Mouse (Mus musculus) midbrain, embryonic 12.5 days (tissue): ENCODE measurements at regions not wholly inside any gene's neighbourhood (a gene's known extent, or its start where the extent isn't known, plus 50 kb on each side); places are given as distances from the start of the nearest gene placed in this dataset.

Source experiments
- ATAC-seq: fragments of 200-750 bp; cut with Nextera tagmentation; 2 replicates; pipeline ENCODE4 v1.8.0; 2017; ENCODE audit warnings: low read depth, moderate TSS enrichment, moderate library complexity; ENCODE audit not compliant: low FRiP score
- H3K27ac ChIP-seq: fragments of 300-500 bp; sonication (generic); replicated peaks from 2 replicates; pipeline ENCODE4 v1.5.1; 2016; ENCODE audit warnings: mild to moderate bottlenecking
- H3K27me3 ChIP-seq: fragments of 300-500 bp; sonication (generic); 2 replicates; pipeline ENCODE4 v1.6.1; 2016; ENCODE audit warnings: mild to moderate bottlenecking
- H3K36me3 ChIP-seq: fragments of 300-500 bp; sonication (generic); 2 replicates; pipeline ENCODE4 v1.6.1; 2016
- H3K4me1 ChIP-seq: fragments of 300-500 bp; sonication (generic); 2 replicates; pipeline ENCODE4 v1.6.1; 2016
- H3K4me2 ChIP-seq: fragments of 300-500 bp; sonication (generic); replicated peaks from 2 replicates; pipeline ENCODE4 v1.6.1; 2016; ENCODE audit warnings: mild to moderate bottlenecking, moderate library complexity
- H3K4me3 ChIP-seq: fragments of 300-500 bp; sonication (generic); 2 replicates; pipeline ENCODE4 v1.5.1; 2016; ENCODE audit warnings: mild to moderate bottlenecking
- H3K9ac ChIP-seq: fragments of 300-500 bp; sonication (generic); replicated peaks from 2 replicates; pipeline ENCODE4 v1.6.1; 2016; ENCODE audit warnings: mild to moderate bottlenecking, moderate library complexity
- H3K9me3 ChIP-seq: fragments of 300-500 bp; sonication (generic); 2 replicates; pipeline ENCODE4 v1.6.1; 2016; ENCODE audit warnings: mild to moderate bottlenecking
- WGBS: fragments of 180-500 bp; shearing (Covaris S2); methylation state at CpG from one replicate; pipeline ENCODE4 v1.1.7; 2016; 5-methylcytosine and 5-hydroxymethylcytosine counted together

DNA sequence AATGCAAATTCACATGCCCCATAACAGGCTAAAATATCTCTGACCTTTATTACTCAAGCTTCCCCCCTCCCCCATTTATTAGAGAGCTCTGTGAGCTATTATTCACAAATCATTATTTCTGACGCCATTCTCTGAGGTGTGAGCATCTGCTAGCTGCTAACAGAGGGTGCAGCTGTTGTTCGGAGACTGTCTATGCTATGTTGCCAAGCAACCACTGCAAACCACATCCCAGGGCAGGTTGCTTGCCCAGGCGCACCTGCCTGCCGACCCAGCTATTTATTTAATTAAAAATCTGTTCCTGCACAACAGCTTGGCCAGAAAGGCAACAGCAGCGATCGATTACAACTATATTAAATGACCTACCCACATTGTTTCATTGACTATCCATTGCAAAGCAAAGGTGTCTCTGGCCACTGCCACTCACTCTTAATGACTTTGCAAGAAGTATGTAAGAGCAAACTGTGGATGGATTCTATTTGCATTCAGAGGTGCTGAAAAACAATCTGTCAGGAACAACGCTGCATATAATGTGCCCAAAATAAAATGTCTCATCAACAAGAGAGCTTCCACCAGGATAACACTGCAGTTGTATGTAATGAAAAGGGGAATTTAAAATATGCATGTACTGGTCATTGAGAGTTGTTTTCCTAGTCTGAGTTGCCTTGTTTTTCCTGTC is 84.2 kb upstream of the Cacna2d1 start:
- Histone ChIP-seq H3K27ac (peak overlapping the region; percentile 66), H3K4me3 (no peak overlapping the region), H3K36me3 (no peaks in the 10 kb centered on the region), H3K9ac (no peak overlapping the region), H3K9me3 (no peaks in the 10 kb centered on the region), H3K4me1 (0 out of 2 replicates have a peak, but pooled peaks cover 5% of the 10 kb centered on the region), H3K27me3 (no peaks in the 10 kb centered on the region), H3K4me2 (0 out of 2 replicates have a peak overlapping the region, but pooled peaks have one; percentile 13)
- peak; percentile 96 for ATAC-seq
- WGBS = 37% methylated on average over 7 of the region's 7 CpGs

- Histone ChIP-seq H3K9me3 (no peaks in the 10 kb centered on the region), H3K4me3 (no peak overlapping the region), H3K27me3 (no peaks in the 10 kb centered on the region), H3K36me3 (no peaks in the 10 kb centered on the region), H3K9ac (no peak overlapping the region), H3K4me2 (no peak overlapping the region), H3K4me1 (0 out of 2 replicates have a peak, but pooled peaks cover 5% of the 10 kb centered on the region), H3K27ac (no peak overlapping the region)
- 82% methylated on average over 1 of the region's 1 CpGs for WGBS
- no peak for ATAC-seq
Observed at GRCm38 (mm10) chr5:15854752-15855151, 79.7 kb upstream of the Cacna2d1 start.

- WGBS = 42% methylated on average over 1 of the region's 1 CpGs
- H3K4me1 ChIP-seq = no peaks in the 10 kb centered on the region
- H3K9me3 ChIP-seq = no peaks in the 10 kb centered on the region
- no peak overlapping the region for H3K4me3 ChIP-seq
- no peak overlapping the region for H3K9ac ChIP-seq
- no peaks in the 10 kb centered on the region for H3K27me3 ChIP-seq
- H3K27ac ChIP-seq = no peak overlapping the region
- ATAC-seq = no peak
- no peaks in the 10 kb centered on the region for H3K36me3 ChIP-seq
- H3K4me2 ChIP-seq = no peak overlapping the region
Observed at GRCm38 (mm10) chr5:15857034-15857433, 77.5 kb upstream of the Cacna2d1 start.

DNA sequence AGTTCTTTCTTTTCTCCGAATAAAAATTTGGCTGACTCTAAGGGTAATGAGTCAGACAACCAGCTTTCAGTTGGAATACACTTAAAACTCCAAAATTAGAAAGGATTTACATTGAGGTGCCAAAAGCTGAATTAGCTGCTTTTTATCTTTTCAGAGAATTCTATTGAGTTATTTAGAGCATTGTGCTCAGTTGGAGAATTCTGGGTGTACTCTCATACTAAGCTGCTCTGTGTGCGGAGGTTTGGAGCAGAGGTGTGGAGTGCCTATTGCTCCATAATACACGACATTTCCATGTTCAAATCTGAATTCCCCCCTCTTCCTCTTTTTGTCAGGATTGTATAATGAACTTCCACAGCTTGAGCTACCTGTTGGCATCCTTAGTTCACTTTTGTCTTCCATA is 60.4 kb upstream of the Cacna2d1 start:
- Histone ChIP-seq H3K9ac (no peak overlapping the region), H3K27me3 (peaks cover 2% of the 10 kb centered on the region; the same call in 1 of the 2 replicates), H3K9me3 (no peaks in the 10 kb centered on the region), H3K4me2 (no peak overlapping the region), H3K4me3 (no peak overlapping the region), H3K27ac (no peak overlapping the region), H3K4me1 (0 out of 2 replicates have a peak, but pooled peaks cover 2% of the 10 kb centered on the region), H3K36me3 (no peaks in the 10 kb centered on the region)
- ATAC-seq = no peak
- 68% methylated on average over 3 of the region's 3 CpGs for WGBS

GRCm38 (mm10) chr5:15883004-15883403 is 51.5 kb upstream of the Cacna2d1 start:
- H3K27ac ChIP-seq = no peak overlapping the region
- H3K4me3 ChIP-seq = no peak overlapping the region
- ATAC-seq = no peak
- no peaks in the 10 kb centered on the region for H3K36me3 ChIP-seq
- no peaks in the 10 kb centered on the region; the same call in 1 of the 2 replicates for H3K27me3 ChIP-seq
- no peak overlapping the region for H3K9ac ChIP-seq
- no peaks in the 10 kb centered on the region for H3K9me3 ChIP-seq
- H3K4me2 ChIP-seq = no peak overlapping the region
- no peaks in the 10 kb centered on the region for H3K4me1 ChIP-seq
